Mouse (Mus musculus) forebrain, embryonic 14.5 days (tissue): ENCODE data around the gene Lrr1. TPM values are rescaled to one million over a fixed set of nuclear protein-coding genes. Genes with fewer than 3 reads are reported as not detected.

Experiments
- ATAC-seq: fragments of 200-750 bp; cut with Nextera tagmentation; 2 replicates; pipeline ENCODE4 v1.8.0; 2017; ENCODE audit warnings: mild to moderate bottlenecking, moderate library complexity
- DNase-seq: peaks from one replicate; pipeline ENCODE4 v3.0.0-alpha.2; 2015; ENCODE audit warnings: low spot score
- H3K27ac ChIP-seq: fragments of 300-500 bp; sonication (generic); 2 replicates; pipeline ENCODE4 v1.5.1; 2014; ENCODE audit warnings: low read depth, mild to moderate bottlenecking, control low read depth, low read length, moderate library complexity
- H3K27me3 ChIP-seq: fragments of 300-500 bp; sonication (generic); replicated peaks from 2 replicates; pipeline ENCODE4 v1.6.1; 2014; ENCODE audit warnings: low read length, control low read depth, mixed read lengths; ENCODE audit not compliant: control insufficient read depth, insufficient read depth
- H3K36me3 ChIP-seq: fragments of 300-500 bp; sonication (generic); 2 replicates; pipeline ENCODE4 v1.6.1; 2014; ENCODE audit warnings: low read length, control low read depth; ENCODE audit not compliant: control insufficient read depth, insufficient read depth
- H3K4me1 ChIP-seq: fragments of 300-500 bp; sonication (generic); 2 replicates; pipeline ENCODE4 v1.6.1; 2014; ENCODE audit warnings: antibody characterized with exemption, low read length, control low read depth; ENCODE audit not compliant: control insufficient read depth, insufficient read depth
- H3K4me2 ChIP-seq: fragments of 300-500 bp; sonication (generic); 2 replicates; pipeline ENCODE4 v1.6.1; 2014; ENCODE audit warnings: mild to moderate bottlenecking, control low read depth, low read length
- H3K4me3 ChIP-seq: fragments of 300-500 bp; sonication (generic); 2 replicates; pipeline ENCODE4 v1.5.1; 2014; ENCODE audit warnings: low read depth, low read length, control low read depth
- H3K9ac ChIP-seq: fragments of 300-500 bp; sonication (generic); 2 replicates; pipeline ENCODE4 v1.6.1; 2014; ENCODE audit warnings: mild to moderate bottlenecking, low read length, control low read depth, moderate library complexity
- H3K9me3 ChIP-seq: fragments of 300-500 bp; sonication (generic); replicated peaks from 2 replicates; pipeline ENCODE4 v1.6.1; 2016; ENCODE audit warnings: low read length, control low read depth, mixed read lengths; ENCODE audit not compliant: control insufficient read depth
- WGBS: fragments of 180-500 bp; shearing (Covaris S2); extraction: QIAGEN DNeasy Blood & Tissue Kit; methylation state at CpG from one replicate; pipeline ENCODE4 v1.1.7; 2014; 5-methylcytosine and 5-hydroxymethylcytosine counted together
- polyA plus RNA-seq: library from polyadenylated mRNA; unstranded; fragments of >200 nt; fragmentation: Nextera tagmentation; extraction: Ambion mirVana; gene quantifications from 2 replicates; pipeline ENCODE4 v1.2.1, GENCODE M21; 2014

Gene Lrr1
- polyA plus RNA-seq, 1 experiment from 2014 or later = 15.8 TPM

DNA sequence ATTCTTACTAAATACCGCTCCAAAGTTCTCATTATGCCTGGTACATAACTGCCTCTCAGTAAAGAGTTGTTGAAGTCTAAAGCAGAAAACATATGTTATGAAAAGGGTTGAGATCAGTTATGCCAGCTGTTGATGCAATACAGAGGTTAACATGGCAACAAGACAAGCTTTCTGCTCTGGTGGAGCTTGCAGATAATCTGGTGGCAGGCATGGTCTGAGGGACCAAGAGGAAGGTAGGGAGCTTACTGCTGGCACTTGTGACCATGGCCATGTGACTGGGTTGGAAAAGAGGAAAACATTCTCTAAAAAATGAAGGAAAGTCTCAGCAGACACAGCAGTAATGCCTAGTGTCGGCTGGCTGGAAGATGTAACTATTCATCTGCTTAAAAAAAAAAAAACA, 2.7 kb downstream of the Lrr1 start:
- H3K4me1 ChIP-seq = peaks cover 4% of the 10 kb centered on the region; the same call in 1 of the 2 replicates
- DNase-seq (no peak), ATAC-seq (no peak)
- 92% methylated on average over 2 of the region's 2 CpGs for WGBS
- H3K9me3 ChIP-seq = no peaks in the 10 kb centered on the region
- no peaks in the 10 kb centered on the region for H3K27me3 ChIP-seq
- H3K27ac ChIP-seq = no peak overlapping the region
- no peak overlapping the region for H3K4me2 ChIP-seq
- no peak overlapping the region for H3K4me3 ChIP-seq
- H3K36me3 ChIP-seq = 0 out of 2 replicates have a peak, but pooled peaks cover 6% of the 10 kb centered on the region
- no peak overlapping the region for H3K9ac ChIP-seq

DNA sequence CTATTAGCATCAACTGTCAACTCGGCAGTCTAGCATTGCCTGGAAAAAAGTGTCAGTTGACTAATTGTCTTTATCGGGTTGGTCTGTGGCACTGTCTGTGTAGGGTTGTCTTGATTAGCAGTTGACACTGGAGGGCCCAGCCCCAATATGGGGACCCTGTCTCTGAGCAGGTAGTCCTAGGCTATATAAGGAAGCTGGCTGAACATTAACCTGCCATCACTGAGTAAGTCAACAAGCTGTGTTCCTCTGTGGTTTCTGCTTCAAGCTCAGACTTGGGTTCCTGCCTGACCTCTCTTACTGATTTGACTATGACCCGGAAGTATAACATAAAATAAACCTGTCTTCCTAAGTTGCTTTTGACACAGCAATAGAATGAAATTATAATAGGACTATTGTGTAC, 7.4 kb downstream of the Lrr1 start:
- WGBS = 92% methylated on average over 3 of the region's 3 CpGs
- H3K9ac ChIP-seq = no peak overlapping the region
- no peaks in the 10 kb centered on the region for H3K9me3 ChIP-seq

DNA sequence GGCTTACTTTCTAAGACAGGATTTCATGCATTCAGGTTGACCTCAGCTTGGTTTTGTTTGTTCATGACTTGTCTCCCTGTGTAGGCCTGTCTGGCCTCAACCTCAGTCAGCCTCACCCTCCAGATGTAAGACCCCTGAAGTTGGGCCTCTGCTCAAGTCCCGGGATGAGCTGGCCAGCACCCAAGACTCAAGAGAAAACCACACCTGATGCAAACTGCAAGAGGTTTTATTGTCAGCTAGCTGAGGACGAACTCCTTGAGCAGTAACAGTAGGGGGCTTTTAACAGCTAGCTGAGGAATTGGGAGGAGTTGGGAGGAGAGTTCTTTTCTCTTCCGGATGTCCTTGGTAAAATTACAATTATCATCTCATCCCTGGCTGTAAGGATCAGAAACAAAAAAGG, 8.9 kb downstream of the Lrr1 start:
- no peak overlapping the region for H3K9ac ChIP-seq
- no peaks in the 10 kb centered on the region for H3K9me3 ChIP-seq
- WGBS = 71% methylated on average over 3 of the region's 3 CpGs
- peaks cover 13% of the 10 kb centered on the region for H3K36me3 ChIP-seq
- no peak overlapping the region for H3K27ac ChIP-seq
- no peak overlapping the region for H3K4me3 ChIP-seq
- H3K4me2 ChIP-seq = no peak overlapping the region
- no peaks in the 10 kb centered on the region for H3K27me3 ChIP-seq
- ATAC-seq = no peak
- DNase-seq = no peak
- H3K4me1 ChIP-seq = no peaks in the 10 kb centered on the region

More for the DNA sequence above, 7.4 kb downstream of the Lrr1 start:
- H3K4me1 ChIP-seq = no peaks in the 10 kb centered on the region
- no peak for DNase-seq
- H3K36me3 ChIP-seq = 0 out of 2 replicates have a peak, but pooled peaks cover 9% of the 10 kb centered on the region
- H3K27ac ChIP-seq = no peak overlapping the region
- no peak for ATAC-seq
- no peak overlapping the region for H3K4me3 ChIP-seq
- no peaks in the 10 kb centered on the region for H3K27me3 ChIP-seq
- no peak overlapping the region for H3K4me2 ChIP-seq

DNA sequence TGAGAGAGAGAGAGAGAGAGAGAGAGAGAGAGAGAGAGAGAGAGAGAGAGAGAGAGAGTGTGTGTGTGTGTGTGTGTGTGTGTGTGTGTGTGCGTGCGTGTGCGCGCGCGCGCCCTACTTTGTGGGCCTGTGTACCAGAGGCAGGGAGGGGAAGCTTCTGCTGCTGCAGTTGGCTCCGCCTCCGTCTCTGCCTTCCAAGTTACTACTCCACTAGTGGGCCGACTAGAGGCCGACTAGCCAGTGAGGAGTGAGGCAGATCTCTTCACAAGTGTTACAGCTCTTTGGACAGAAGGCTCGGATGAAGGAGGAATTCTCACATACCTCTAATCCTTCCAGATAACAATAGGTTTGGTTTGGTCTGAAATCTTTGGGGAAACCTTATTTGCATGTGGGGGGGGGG, 10.8 kb downstream of the Lrr1 start:
- no peak overlapping the region for H3K4me3 ChIP-seq
- WGBS = 74% methylated on average over 12 of the region's 12 CpGs
- peaks cover 13% of the 10 kb centered on the region for H3K36me3 ChIP-seq
- no peak overlapping the region for H3K9ac ChIP-seq
- H3K4me1 ChIP-seq = peaks cover 3% of the 10 kb centered on the region; the same call in 1 of the 2 replicates
- no peak for DNase-seq
- H3K27ac ChIP-seq = no peak overlapping the region
- ATAC-seq = no peak
- H3K4me2 ChIP-seq = no peak overlapping the region
- H3K9me3 ChIP-seq = no peaks in the 10 kb centered on the region
- no peaks in the 10 kb centered on the region for H3K27me3 ChIP-seq

DNA sequence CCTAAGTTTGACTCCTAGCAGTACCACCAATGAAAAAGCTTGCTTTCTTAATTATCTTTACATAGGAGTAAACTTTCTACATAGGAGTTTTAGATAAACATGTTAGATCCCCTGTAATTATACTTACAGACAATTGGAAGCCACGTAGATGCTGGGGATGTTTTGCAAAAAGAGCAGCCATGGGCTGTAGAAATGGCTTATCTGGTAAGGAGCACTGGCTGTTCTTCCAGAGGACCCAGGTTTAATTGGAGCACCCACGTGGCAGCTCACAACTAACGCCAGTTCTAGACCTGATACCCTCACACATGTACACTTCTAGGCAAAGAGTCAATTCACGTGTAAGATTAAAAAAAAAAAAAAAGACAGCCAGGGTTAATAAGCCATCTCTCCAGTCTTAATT, 13.2 kb downstream of the Lrr1 start:
- DNase-seq = no peak

DNA sequence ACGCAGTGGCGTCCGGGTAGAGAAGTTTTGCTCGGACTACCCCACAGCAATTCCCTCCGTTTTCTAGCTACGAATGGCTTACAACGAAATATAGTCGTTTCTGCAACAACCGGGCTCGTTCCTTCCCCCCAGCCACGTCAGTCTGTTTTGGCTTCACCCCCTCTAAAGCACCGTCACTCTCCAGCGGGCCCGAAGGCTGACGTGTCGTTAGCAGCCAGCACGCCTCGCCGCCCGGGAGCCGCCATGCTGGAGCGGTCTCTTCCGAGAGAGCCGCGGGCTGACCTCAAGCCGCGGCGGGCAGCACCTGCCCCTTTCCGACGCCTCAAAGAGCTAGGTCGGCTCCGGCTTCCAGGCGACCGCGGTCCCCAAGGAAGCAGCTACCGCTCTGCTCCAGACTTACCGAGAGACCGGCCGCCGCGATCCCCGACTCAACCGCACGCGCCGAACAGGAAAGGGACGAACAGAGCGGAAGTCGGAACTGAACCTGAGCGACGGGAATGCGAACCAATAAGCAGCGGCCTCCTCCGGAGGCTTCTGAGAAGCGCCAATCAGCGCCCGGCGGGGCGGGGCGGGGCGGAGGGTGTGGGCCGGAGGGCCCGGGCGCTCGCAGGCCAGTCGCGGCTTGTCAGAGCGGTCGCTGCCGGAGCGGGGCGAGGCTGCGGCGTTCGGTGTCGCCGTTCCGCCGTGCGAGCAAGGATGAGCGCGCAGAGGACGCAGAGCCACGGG, 15.1 kb downstream of the Lrr1 start, which contains the start of the genes Rpl36al and Mgat2:
Rpl36al (minus strand) TSS at position 501 of the 726 bp plus-strand sequence.
Mgat2 (plus strand) TSS at position 575 of the 726 bp plus-strand sequence.
- under 1% methylated on average over 84 of the region's 84 CpGs for WGBS
- Histone ChIP-seq H3K4me1 (peaks cover 12% of the 10 kb centered on the region), H3K4me3 (peak within 1 kb of the TSS; percentile 84), H3K9me3 (no peaks in the 10 kb centered on the region), H3K4me2 (peak within 1 kb of the TSS; percentile 85), H3K27me3 (no peaks in the 10 kb centered on the region), H3K36me3 (peaks cover 19% of the 10 kb centered on the region), H3K27ac (peak within 1 kb of the TSS; percentile 89), H3K9ac (peak within 1 kb of the TSS; percentile 90)
- ATAC-seq (peak; percentile 100), DNase-seq (peak; percentile 99)

More for the DNA sequence above, 13.2 kb downstream of the Lrr1 start:
- Histone ChIP-seq H3K4me3 (no peak overlapping the region), H3K4me2 (no peak overlapping the region), H3K27me3 (no peaks in the 10 kb centered on the region), H3K4me1 (peaks cover 12% of the 10 kb centered on the region), H3K27ac (no peak overlapping the region), H3K9me3 (no peaks in the 10 kb centered on the region), H3K36me3 (peaks cover 9% of the 10 kb centered on the region), H3K9ac (no peak overlapping the region)
- ATAC-seq = no peak
- WGBS = 84% methylated on average over 4 of the region's 4 CpGs

- peaks cover 12% of the 10 kb centered on the region for H3K4me1 ChIP-seq
- H3K27me3 ChIP-seq = no peaks in the 10 kb centered on the region
- H3K4me3 ChIP-seq = peak overlapping the region; percentile 84
- DNase-seq (peak; percentile 57), ATAC-seq (peak; percentile 70)
- peaks cover 26% of the 10 kb centered on the region for H3K36me3 ChIP-seq
- H3K9ac ChIP-seq = peak overlapping the region; percentile 90
- WGBS = 1% methylated on average over 86 of the region's 86 CpGs
- H3K4me2 ChIP-seq = peak overlapping the region; percentile 63
- H3K27ac ChIP-seq = peak overlapping the region; percentile 89
- H3K9me3 ChIP-seq = no peaks in the 10 kb centered on the region
Measured at GRCm38 (mm10) chr12:69184342-69185295, 16.0 kb downstream of the Lrr1 start.

DNA sequence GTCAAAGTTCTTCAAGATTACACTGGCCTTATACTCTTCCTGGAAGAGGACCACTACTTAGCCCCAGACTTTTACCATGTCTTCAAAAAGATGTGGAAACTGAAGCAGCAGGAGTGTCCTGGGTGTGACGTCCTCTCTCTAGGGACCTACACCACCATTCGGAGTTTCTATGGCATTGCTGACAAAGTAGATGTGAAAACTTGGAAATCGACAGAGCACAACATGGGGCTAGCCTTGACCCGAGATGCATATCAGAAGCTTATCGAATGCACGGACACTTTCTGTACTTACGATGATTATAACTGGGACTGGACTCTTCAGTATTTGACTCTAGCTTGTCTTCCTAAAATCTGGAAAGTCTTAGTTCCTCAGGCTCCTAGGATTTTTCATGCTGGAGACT, 16.8 kb downstream of the Lrr1 start:
- DNase-seq = no peak
- 77% methylated on average over 7 of the region's 7 CpGs for WGBS
- H3K9ac ChIP-seq = peak overlapping the region; percentile 90

More for the DNA sequence above, 16.8 kb downstream of the Lrr1 start:
- H3K27me3 ChIP-seq = no peaks in the 10 kb centered on the region
- no peak overlapping the region for H3K27ac ChIP-seq
- H3K4me3 ChIP-seq = peak overlapping the region; percentile 84
- peaks cover 12% of the 10 kb centered on the region for H3K4me1 ChIP-seq
- no peaks in the 10 kb centered on the region for H3K9me3 ChIP-seq
- ATAC-seq = no peak
- peak overlapping the region; percentile 63 for H3K4me2 ChIP-seq
- peaks cover 33% of the 10 kb centered on the region for H3K36me3 ChIP-seq
